Mouse (Mus musculus): ENCODE results near the gene Selenoh. TPM values are rescaled to one million over a fixed set of nuclear protein-coding genes. Genes with fewer than 3 reads are reported as not detected.
A peak's percentile ranks its signal among the peaks of the same experiment; 100 is the strongest.

Gene Selenoh
- polyA plus RNA-seq, 1 experiment from 2014 or later: 102 TPM

DNA sequence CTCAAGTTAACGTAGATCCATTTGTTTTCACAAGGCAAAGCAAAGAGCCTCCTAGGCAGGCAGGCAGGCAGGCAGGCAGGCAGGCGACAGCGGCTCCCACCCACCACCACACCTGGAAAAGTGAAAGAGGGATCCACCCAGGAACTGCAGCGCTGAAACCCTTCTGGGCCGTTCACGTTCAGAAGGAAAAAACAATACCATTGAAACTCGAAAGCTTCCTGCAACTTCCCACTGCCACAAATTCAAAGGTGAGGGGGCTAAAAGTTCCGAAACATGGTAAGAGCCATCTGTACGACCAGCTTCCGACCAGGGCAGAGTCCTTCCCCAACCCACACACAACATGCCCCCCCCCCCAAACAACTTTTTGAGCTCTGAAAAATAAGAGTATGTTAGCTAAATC, 20.9 kb downstream of the Selenoh start:
- 1% methylated on average over 10 of the region's 10 CpGs for WGBS
- ATAC-seq: no peak
- no peak for TF ChIP-seq CTCF (IDR thresholded peaks at IDR 0.05)
- no peak for TF ChIP-seq EP300 (IDR thresholded peaks at IDR 0.05)

DNA sequence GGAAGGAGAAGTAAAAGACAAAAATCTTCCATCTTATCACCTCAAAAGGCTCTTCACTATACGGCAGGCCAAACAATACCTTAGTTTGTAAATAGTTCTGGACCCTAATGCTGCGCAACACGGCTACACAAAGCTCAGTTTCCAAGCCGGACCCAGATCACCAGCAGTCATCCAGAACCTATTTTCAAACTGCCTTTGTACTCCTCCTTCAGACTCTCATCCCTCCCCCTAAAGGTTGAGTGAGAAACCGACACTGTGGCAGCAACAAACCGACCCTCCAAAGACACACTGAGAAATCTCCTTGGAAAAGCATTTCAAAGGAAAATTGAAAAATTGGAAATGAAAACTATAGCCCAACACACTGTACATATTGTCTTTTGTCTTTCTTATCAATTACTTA, 22.2 kb downstream of the Selenoh start:
- H3K27me3 ChIP-seq (replicated peaks; ENCODE audit: insufficient read depth, low read length): no peaks in the 10 kb centered on the region
- no peak for ATAC-seq
- H3K4me3 ChIP-seq (ENCODE audit: low read depth, low read length): peak overlapping the region; percentile 73
- WGBS: 10% methylated on average over 6 of the region's 6 CpGs
- H3K9ac ChIP-seq (replicated peaks; ENCODE audit: low read depth): peak overlapping the region; percentile 48; the same call in 1 of the 2 replicates
- DNase-seq (ENCODE audit: low spot score): peak; percentile 61
- TF ChIP-seq EP300 (IDR thresholded peaks at IDR 0.05) (no peak), CTCF (IDR thresholded peaks at IDR 0.05) (peak; percentile 45)
- H3K4me2 ChIP-seq (replicated peaks; ENCODE audit: low read depth, low read length): peak overlapping the region; percentile 66
- no peaks in the 10 kb centered on the region for H3K9me3 ChIP-seq (ENCODE audit: low read length)
- peak overlapping the region; percentile 60 for H3K27ac ChIP-seq (ENCODE audit: low read length)
- no peaks in the 10 kb centered on the region for H3K36me3 ChIP-seq (ENCODE audit: insufficient read depth, low read length)
- peaks cover 7% of the 10 kb centered on the region for H3K4me1 ChIP-seq (ENCODE audit: insufficient read depth, low read depth, low read length)

More for the DNA sequence above, 20.9 kb downstream of the Selenoh start:
- H3K4me3 ChIP-seq (ENCODE audit: low read depth, low read length): peak overlapping the region; percentile 73
- DNase-seq (ENCODE audit: low spot score): peak; percentile 58
- H3K9me3 ChIP-seq (ENCODE audit: low read length): no peaks in the 10 kb centered on the region
- H3K36me3 ChIP-seq (ENCODE audit: insufficient read depth, low read length): no peaks in the 10 kb centered on the region
- H3K4me2 ChIP-seq (replicated peaks; ENCODE audit: low read depth, low read length): peak overlapping the region; percentile 66
- peaks cover 3% of the 10 kb centered on the region for H3K4me1 ChIP-seq (ENCODE audit: insufficient read depth, low read depth, low read length)
- H3K27ac ChIP-seq (ENCODE audit: low read length): peak overlapping the region; percentile 96
- H3K9ac ChIP-seq (replicated peaks; ENCODE audit: low read depth): peak overlapping the region; percentile 80
- H3K27me3 ChIP-seq (replicated peaks; ENCODE audit: insufficient read depth, low read length): no peaks in the 10 kb centered on the region

DNA sequence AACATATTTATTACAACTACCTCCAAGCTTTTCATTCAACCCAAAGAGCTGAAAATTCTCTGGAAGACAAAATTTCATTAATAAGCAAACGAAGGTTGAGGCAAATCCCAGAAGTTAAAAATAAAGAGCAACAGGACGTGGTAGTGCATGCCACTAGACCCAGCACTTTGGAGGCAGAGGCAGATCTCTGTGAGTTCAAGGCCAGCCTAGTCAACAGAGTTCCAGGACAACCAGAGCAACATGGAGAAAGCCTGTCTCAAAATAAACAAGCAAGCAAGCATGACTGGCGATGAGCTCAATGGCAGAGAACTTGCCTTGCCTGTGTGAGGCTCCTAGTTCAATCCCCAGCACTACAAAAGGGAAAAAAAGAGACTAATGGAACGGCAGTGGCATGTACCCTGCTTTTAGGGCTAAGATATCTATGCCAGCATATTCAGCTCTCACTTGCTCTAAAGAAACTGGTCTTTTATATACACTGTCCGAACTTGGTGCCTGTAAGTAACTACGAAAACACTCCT, 23.5 kb downstream of the Selenoh start:
- ATAC-seq: no peak
- H3K27ac ChIP-seq (ENCODE audit: low read length): no peak overlapping the region
- no peaks in the 10 kb centered on the region for H3K36me3 ChIP-seq (ENCODE audit: insufficient read depth, low read length)
- H3K27me3 ChIP-seq (replicated peaks; ENCODE audit: insufficient read depth, low read length): no peaks in the 10 kb centered on the region
- no peak overlapping the region for H3K9ac ChIP-seq (replicated peaks; ENCODE audit: low read depth)
- H3K4me2 ChIP-seq (replicated peaks; ENCODE audit: low read depth, low read length): peak overlapping the region; percentile 66
- peaks cover 7% of the 10 kb centered on the region for H3K4me1 ChIP-seq (ENCODE audit: insufficient read depth, low read depth, low read length)
- H3K4me3 ChIP-seq (ENCODE audit: low read depth, low read length): peak overlapping the region; percentile 73; the same call in 1 of the 2 replicates
- no peaks in the 10 kb centered on the region for H3K9me3 ChIP-seq (ENCODE audit: low read length)
- 70% methylated on average over 6 of the region's 6 CpGs for WGBS
- TF ChIP-seq EP300 (IDR thresholded peaks at IDR 0.05) (no peak), CTCF (IDR thresholded peaks at IDR 0.05) (no peak)
- DNase-seq (ENCODE audit: low spot score): no peak

DNA sequence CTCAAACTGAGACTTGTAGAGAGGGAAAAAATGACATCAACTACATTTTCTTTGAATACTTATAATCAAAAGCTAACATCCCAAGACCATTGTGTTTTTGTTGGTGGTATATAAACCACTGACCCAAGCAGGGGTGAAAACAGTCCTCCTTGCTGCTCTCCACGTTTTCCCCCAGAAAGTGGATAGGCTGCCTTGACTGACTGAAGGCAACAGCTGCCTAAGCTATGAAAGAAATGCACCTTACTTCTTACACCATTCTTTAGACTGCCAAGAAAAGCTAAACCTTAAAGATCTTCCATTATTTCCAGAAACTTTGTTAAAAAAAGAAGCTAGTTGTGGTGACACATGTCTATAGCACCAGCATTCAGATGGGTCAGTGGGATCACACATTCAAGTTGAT, 24.4 kb downstream of the Selenoh start:
- no peak for DNase-seq (ENCODE audit: low spot score)
- Histone ChIP-seq H3K4me2 (replicated peaks; ENCODE audit: low read depth, low read length) (peak overlapping the region; percentile 17; the same call in 1 of the 2 replicates), H3K27ac (ENCODE audit: low read length) (0 out of 2 replicates have a peak overlapping the region, but pooled peaks have one; percentile 11), H3K9ac (replicated peaks; ENCODE audit: low read depth) (no peak overlapping the region), H3K4me1 (ENCODE audit: insufficient read depth, low read depth, low read length) (peaks cover 13% of the 10 kb centered on the region), H3K4me3 (ENCODE audit: low read depth, low read length) (no peak overlapping the region), H3K27me3 (replicated peaks; ENCODE audit: insufficient read depth, low read length) (no peaks in the 10 kb centered on the region), H3K9me3 (ENCODE audit: low read length) (no peaks in the 10 kb centered on the region), H3K36me3 (ENCODE audit: insufficient read depth, low read length) (no peaks in the 10 kb centered on the region)
- TF ChIP-seq EP300 (IDR thresholded peaks at IDR 0.05) (no peak), CTCF (IDR thresholded peaks at IDR 0.05) (no peak)
- 41% methylated on average over 1 of the region's 1 CpGs for WGBS
- ATAC-seq: no peak

DNA sequence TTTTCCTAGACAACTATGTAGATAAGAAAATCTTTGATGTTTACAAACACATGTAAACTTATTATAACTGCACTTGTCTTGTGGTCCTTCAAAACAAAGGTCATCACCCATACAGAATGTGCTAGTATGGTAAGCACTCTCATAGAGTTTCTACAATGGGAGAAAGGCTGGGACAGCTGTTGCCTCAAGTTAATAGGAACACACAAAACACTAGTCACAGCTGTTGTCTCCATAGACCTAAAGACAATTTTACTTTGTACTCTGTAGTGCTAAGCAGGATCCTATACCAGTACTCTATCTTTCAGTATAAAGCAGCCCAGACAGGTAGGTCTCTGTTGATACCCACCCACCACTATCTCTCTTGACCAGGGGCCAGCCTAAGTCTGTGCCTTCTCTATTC, 29.7 kb downstream of the Selenoh start:
- Histone ChIP-seq H3K4me2 (replicated peaks; ENCODE audit: low read depth, low read length) (no peak overlapping the region), H3K36me3 (ENCODE audit: insufficient read depth, low read length) (no peaks in the 10 kb centered on the region), H3K4me1 (ENCODE audit: insufficient read depth, low read depth, low read length) (peaks cover 51% of the 10 kb centered on the region), H3K27ac (ENCODE audit: low read length) (0 out of 2 replicates have a peak overlapping the region, but pooled peaks have one; percentile 16), H3K9me3 (ENCODE audit: low read length) (no peaks in the 10 kb centered on the region), H3K9ac (replicated peaks; ENCODE audit: low read depth) (no peak overlapping the region), H3K4me3 (ENCODE audit: low read depth, low read length) (no peak overlapping the region), H3K27me3 (replicated peaks; ENCODE audit: insufficient read depth, low read length) (no peaks in the 10 kb centered on the region)
- TF ChIP-seq CTCF (IDR thresholded peaks at IDR 0.05): no peak
- no peak for TF ChIP-seq EP300 (IDR thresholded peaks at IDR 0.05)
- DNase-seq (ENCODE audit: low spot score) (no peak), ATAC-seq (no peak)

DNA sequence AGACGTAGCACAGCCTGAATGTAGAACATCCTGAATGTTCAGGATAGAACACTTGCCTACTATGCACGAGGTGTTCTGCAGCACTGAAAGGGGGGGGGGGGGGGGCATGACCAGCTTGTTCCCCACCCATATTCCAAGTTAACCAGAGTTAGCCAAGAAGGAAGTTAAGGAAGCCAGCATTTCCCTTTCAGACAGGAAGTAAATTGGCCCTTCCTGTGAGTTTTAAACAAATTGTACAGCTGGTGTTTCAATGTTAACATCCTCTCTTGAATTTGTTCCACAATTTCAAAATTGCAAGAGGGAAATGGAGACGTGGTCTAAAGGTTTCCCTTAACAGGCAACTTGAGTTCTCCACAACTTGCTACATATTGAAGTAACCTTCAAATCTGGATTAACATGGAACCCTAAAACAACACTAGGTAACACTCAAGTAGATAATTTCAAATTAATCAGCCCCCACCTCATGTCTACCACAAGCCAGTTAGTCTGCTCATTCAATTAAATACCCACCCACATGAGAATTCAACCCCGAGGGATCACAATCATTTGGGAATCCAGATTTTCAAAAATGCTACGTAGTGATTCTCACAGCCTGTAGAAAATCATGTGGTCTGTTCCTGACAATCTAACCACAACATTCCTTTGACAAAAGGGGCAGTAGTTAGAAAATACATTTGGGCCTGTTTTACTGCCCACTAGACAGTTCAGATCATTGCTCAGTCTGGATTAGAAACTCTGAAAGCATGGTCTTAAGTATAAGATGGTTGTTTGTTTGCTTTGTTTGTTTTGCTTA, 31.9 kb downstream of the Selenoh start:
- peak; percentile 78 for DNase-seq (ENCODE audit: low spot score)
- WGBS: 11% methylated on average over 5 of the region's 5 CpGs

More for the DNA sequence above, 31.9 kb downstream of the Selenoh start:
- peak; percentile 94 for TF ChIP-seq EP300 (IDR thresholded peaks at IDR 0.05)
- TF ChIP-seq CTCF (IDR thresholded peaks at IDR 0.05): no peak
- Histone ChIP-seq H3K4me1 (ENCODE audit: insufficient read depth, low read depth, low read length) (peaks cover 59% of the 10 kb centered on the region), H3K27ac (ENCODE audit: low read length) (peak overlapping the region; percentile 93), H3K4me3 (ENCODE audit: low read depth, low read length) (no peak overlapping the region), H3K4me2 (replicated peaks; ENCODE audit: low read depth, low read length) (peak overlapping the region; percentile 47; the same call in 1 of the 2 replicates), H3K9ac (replicated peaks; ENCODE audit: low read depth) (no peak overlapping the region), H3K27me3 (replicated peaks; ENCODE audit: insufficient read depth, low read length) (no peaks in the 10 kb centered on the region), H3K36me3 (ENCODE audit: insufficient read depth, low read length) (no peaks in the 10 kb centered on the region), H3K9me3 (ENCODE audit: low read length) (no peaks in the 10 kb centered on the region)
- no peak for ATAC-seq
